22 mouse cellular contexts compared by ENCODE assay signal in the genomic region with DNA sequence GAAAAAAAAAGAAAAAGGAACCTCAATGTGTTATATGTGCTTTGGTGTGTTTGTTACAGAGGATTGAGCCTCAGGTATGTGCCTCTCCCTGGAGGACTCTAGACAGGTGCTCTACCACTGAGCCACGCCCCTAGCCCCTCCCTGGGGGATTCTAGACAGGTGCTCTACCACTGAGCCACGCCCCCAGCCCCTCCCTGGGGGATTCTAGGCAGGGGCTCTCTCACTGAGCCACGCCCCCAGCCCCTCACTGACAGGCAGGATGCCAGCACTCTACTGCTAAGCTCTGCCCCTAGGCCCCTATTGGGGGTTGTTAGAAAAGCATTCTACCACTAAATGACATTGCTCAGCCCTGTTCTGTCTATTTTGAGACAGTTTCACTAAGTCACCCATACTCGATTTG. TPM values are rescaled to one million over a fixed set of nuclear protein-coding genes. Genes with fewer than 3 reads are reported as not detected.
DNase-seq lines count a peak whose midpoint lies in the region; ATAC-seq and TF ChIP-seq lines count a peak whose summit lies in the region.
"Had no signal": no experiment of that assay in that cellular context is flagged by ENCODE, and none has a peak within 500 bp of the region (broad histone marks: within the 10 kb centered on the region; RNA-seq: fewer than 3 reads in every experiment).

No protein-coding gene starts in this region.

- H3K36me3 ChIP-seq in embryonic facial prominence, embryonic 14.5 days (ENCODE audit: control insufficient read depth, insufficient read depth, low read length), result no peaks in the 10 kb centered on the region
- no peaks in the 10 kb centered on the region for H3K36me3 ChIP-seq in embryonic facial prominence, embryonic 10.5 days (replicated peaks)
- no peaks in the 10 kb centered on the region for H3K36me3 ChIP-seq in intestine, embryonic 15.5 days
- H3K36me3 ChIP-seq in intestine, postnatal 0 days (ENCODE audit: control insufficient read depth, insufficient read depth), result no peaks in the 10 kb centered on the region
- no peaks in the 10 kb centered on the region for H3K36me3 ChIP-seq in liver, adult 2 months (ENCODE audit: control insufficient read depth, insufficient read depth, low read length)
- H3K36me3 ChIP-seq in liver, embryonic 11.5 days (ENCODE audit: control insufficient read depth, insufficient read depth, low read length), result no peaks in the 10 kb centered on the region
- H3K36me3 ChIP-seq: embryonic facial prominence, embryonic 12.5 days; forebrain, embryonic 15.5 days; limb, embryonic 12.5 days; liver, embryonic 13.5 days; lung, embryonic 15.5 days had no signal

- no peaks in the 10 kb centered on the region for H3K9me3 ChIP-seq in embryonic facial prominence, embryonic 14.5 days (ENCODE audit: control insufficient read depth, low read length)
- no peaks in the 10 kb centered on the region for H3K9me3 ChIP-seq in embryonic facial prominence, embryonic 10.5 days
- H3K9me3 ChIP-seq in intestine, embryonic 15.5 days, result no peaks in the 10 kb centered on the region
- H3K9me3 ChIP-seq in intestine, postnatal 0 days (ENCODE audit: control insufficient read depth), result no peaks in the 10 kb centered on the region
- H3K9me3 ChIP-seq in liver, embryonic 11.5 days (ENCODE audit: control insufficient read depth, low read length), result no peaks in the 10 kb centered on the region
- H3K9me3 ChIP-seq: embryonic facial prominence, embryonic 12.5 days; forebrain, embryonic 15.5 days; limb, embryonic 12.5 days; liver, embryonic 13.5 days; lung, embryonic 15.5 days had no signal

- TF ChIP-seq CTCF in intestine, postnatal 0 days (IDR thresholded peaks at IDR 0.05; ENCODE audit: low read depth), result no peak
- TF ChIP-seq CTCF in liver, adult 2 months (IDR thresholded peaks at IDR 0.05; ENCODE audit: low read depth, low read length), result no peak

- no peak overlapping the region for H3K27ac ChIP-seq in embryonic facial prominence, embryonic 14.5 days (replicated peaks; ENCODE audit: low read depth, low read length)
- H3K27ac ChIP-seq in embryonic facial prominence, embryonic 10.5 days (replicated peaks), result no peak overlapping the region
- 0 out of 2 replicates have a peak overlapping the region, but pooled peaks have one; percentile 22 for H3K27ac ChIP-seq in intestine, embryonic 15.5 days
- no peak overlapping the region for H3K27ac ChIP-seq in intestine, postnatal 0 days (ENCODE audit: low read depth, low read length)
- peak overlapping the region; percentile 68; the same call in 1 of the 2 replicates for H3K27ac ChIP-seq in liver, adult 2 months (replicated peaks; ENCODE audit: insufficient read depth, low read depth, low read length)
- no peak overlapping the region for H3K27ac ChIP-seq in liver, embryonic 11.5 days (ENCODE audit: low read depth, low read length)
- H3K27ac ChIP-seq: forebrain, embryonic 15.5 days; heart, adult 2 months; layer of hippocampus, adult 2 months; limb, embryonic 12.5 days; liver, embryonic 13.5 days; lung, embryonic 15.5 days; macrophage had no signal

- DNase-seq in embryonic facial prominence, embryonic 14.5 days (ENCODE audit: low spot score), result peak; percentile 34
- no peak for DNase-seq in embryonic facial prominence, embryonic 10.5 days (ENCODE audit: low spot score)
- no peak for DNase-seq in liver, adult 2 months (ENCODE audit: extremely low read depth, low read depth, low spot score)
- DNase-seq in liver, embryonic 11.5 days (ENCODE audit: low spot score), result no peak
- DNase-seq in R1 (ENCODE audit: low read depth, low spot score), result peak; percentile 30
- DNase-seq in layer of hippocampus, adult 11-12 months (ENCODE audit: low spot score), result no peak
- DNase-seq: cerebellum, adult 18-20 months; cerebellum, postnatal 14 days; layer of hippocampus, postnatal 36 days; liver, embryonic 13.5 days; thymus, postnatal 14 days had no signal

- no peaks in the 10 kb centered on the region for H3K27me3 ChIP-seq in embryonic facial prominence, embryonic 14.5 days (replicated peaks; ENCODE audit: control insufficient read depth, insufficient read depth, low read length)
- H3K27me3 ChIP-seq in embryonic facial prominence, embryonic 10.5 days (replicated peaks; ENCODE audit: low read depth, poor library complexity, severe bottlenecking), result no peaks in the 10 kb centered on the region; the same call in 1 of the 2 replicates
- H3K27me3 ChIP-seq in intestine, embryonic 15.5 days (replicated peaks), result no peaks in the 10 kb centered on the region
- no peaks in the 10 kb centered on the region for H3K27me3 ChIP-seq in intestine, postnatal 0 days (replicated peaks; ENCODE audit: control insufficient read depth, insufficient read depth, low read length)
- no peaks in the 10 kb centered on the region for H3K27me3 ChIP-seq in liver, adult 2 months (ENCODE audit: control insufficient read depth, insufficient read depth, low read length)
- no peaks in the 10 kb centered on the region for H3K27me3 ChIP-seq in liver, embryonic 11.5 days (replicated peaks; ENCODE audit: control insufficient read depth, insufficient read depth, low read length)
- H3K27me3 ChIP-seq: embryonic facial prominence, embryonic 12.5 days; forebrain, embryonic 15.5 days; limb, embryonic 12.5 days; liver, embryonic 13.5 days had no signal

- H3K4me1 ChIP-seq in embryonic facial prominence, embryonic 14.5 days (ENCODE audit: control insufficient read depth, insufficient read depth, low read length), result peaks cover 15% of the 10 kb centered on the region; the same call in 1 of the 2 replicates
- peaks cover 60% of the 10 kb centered on the region for H3K4me1 ChIP-seq in embryonic facial prominence, embryonic 10.5 days
- peaks cover 12% of the 10 kb centered on the region for H3K4me1 ChIP-seq in intestine, embryonic 15.5 days (replicated peaks)
- peaks cover 9% of the 10 kb centered on the region for H3K4me1 ChIP-seq in intestine, postnatal 0 days (replicated peaks; ENCODE audit: control insufficient read depth, insufficient read depth, low read length)
- H3K4me1 ChIP-seq in liver, adult 2 months (ENCODE audit: control insufficient read depth, insufficient read depth, low read length), result peaks cover 9% of the 10 kb centered on the region
- H3K4me1 ChIP-seq in liver, embryonic 11.5 days (replicated peaks; ENCODE audit: control insufficient read depth, insufficient read depth, low read length), result peaks cover 7% of the 10 kb centered on the region

- no peak for TF ChIP-seq POLR2A in liver, adult 2 months (IDR thresholded peaks at IDR 0.05; ENCODE audit: extremely low read depth, insufficient read depth, low read length)

- H3K4me2 ChIP-seq in embryonic facial prominence, embryonic 14.5 days (ENCODE audit: low read depth, low read length), result no peak overlapping the region
- H3K4me2 ChIP-seq in intestine, embryonic 15.5 days (replicated peaks), result no peak overlapping the region
- H3K4me2 ChIP-seq in intestine, postnatal 0 days (replicated peaks; ENCODE audit: low read depth), result no peak overlapping the region
- H3K4me2 ChIP-seq in liver, embryonic 11.5 days, result no peak overlapping the region
- H3K4me2 ChIP-seq: embryonic facial prominence, embryonic 12.5 days; forebrain, embryonic 15.5 days; limb, embryonic 12.5 days; liver, embryonic 13.5 days; lung, embryonic 15.5 days had no signal

- no peak overlapping the region for H3K9ac ChIP-seq in embryonic facial prominence, embryonic 14.5 days (ENCODE audit: low read depth, low read length)
- no peak overlapping the region for H3K9ac ChIP-seq in intestine, embryonic 15.5 days
- H3K9ac ChIP-seq in intestine, postnatal 0 days (ENCODE audit: low read depth, low read length), result no peak overlapping the region
- no peak overlapping the region for H3K9ac ChIP-seq in liver, adult 2 months (ENCODE audit: low read depth, low read length)
- no peak overlapping the region for H3K9ac ChIP-seq in liver, embryonic 11.5 days (ENCODE audit: low read depth, low read length)
- H3K9ac ChIP-seq: embryonic facial prominence, embryonic 12.5 days; forebrain, embryonic 15.5 days; limb, embryonic 12.5 days; liver, embryonic 13.5 days; lung, embryonic 15.5 days had no signal

- ATAC-seq in embryonic facial prominence, embryonic 14.5 days (ENCODE audit: low read depth), result no peak
- no peak for ATAC-seq in intestine, embryonic 15.5 days
- ATAC-seq in intestine, postnatal 0 days, result no peak
- no peak for ATAC-seq in liver, embryonic 11.5 days (replicated peaks; ENCODE audit: low FRiP score)
- ATAC-seq: forebrain, embryonic 15.5 days; hindbrain, embryonic 16.5 days had no signal

- WGBS in embryonic facial prominence, embryonic 14.5 days, result 54% methylated on average over 4 of the region's 4 CpGs
- 64% methylated on average over 4 of the region's 4 CpGs for WGBS in embryonic facial prominence, embryonic 10.5 days
- 64% methylated on average over 4 of the region's 4 CpGs for WGBS in intestine, embryonic 15.5 days
- WGBS in intestine, postnatal 0 days, result 63% methylated on average over 4 of the region's 4 CpGs
- WGBS in liver, adult 2 months, result 78% methylated on average over 4 of the region's 4 CpGs
- 78% methylated on average over 4 of the region's 4 CpGs for WGBS in liver, embryonic 11.5 days

- no peak overlapping the region for H3K4me3 ChIP-seq in embryonic facial prominence, embryonic 14.5 days (ENCODE audit: low read depth, low read length)
- H3K4me3 ChIP-seq in embryonic facial prominence, embryonic 10.5 days, result no peak overlapping the region
- H3K4me3 ChIP-seq in intestine, embryonic 15.5 days (replicated peaks), result no peak overlapping the region
- H3K4me3 ChIP-seq in intestine, postnatal 0 days (ENCODE audit: low read depth, low read length), result no peak overlapping the region
- no peak overlapping the region for H3K4me3 ChIP-seq in liver, adult 2 months (ENCODE audit: insufficient read depth, low read depth, low read length)
- no peak overlapping the region for H3K4me3 ChIP-seq in liver, embryonic 11.5 days (ENCODE audit: low read depth, low read length)
- H3K4me3 ChIP-seq: embryonic facial prominence, embryonic 12.5 days; erythroblast, embryonic 14.5 days; forebrain, embryonic 15.5 days; heart, adult 2 months; layer of hippocampus, adult 2 months; limb, embryonic 12.5 days; liver, embryonic 13.5 days; lung, embryonic 15.5 days had no signal

- no peaks in the 10 kb centered on the region; the same call in 1 of the 2 replicates for H3K79me2 ChIP-seq in liver, adult 2 months (ENCODE audit: control insufficient read depth, insufficient read depth, low read length)

RNA-seq across cellular contexts. Expression of a gene that starts 2.7 kb away (rescaled TPM):
- polyA plus RNA-seq in embryonic facial prominence, embryonic 14.5 days (2014; fragmentation: Nextera tagmentation; extraction: Ambion mirVana), result 61.8 and 61.9 TPM in 2 replicates
- 97.3 and 103 TPM in 2 replicates for polyA plus RNA-seq in embryonic facial prominence, embryonic 10.5 days (2016; fragmentation: Nextera tagmentation; extraction: Ambion mirVana)
- polyA plus RNA-seq in intestine, embryonic 15.5 days (2015; fragmentation: Nextera tagmentation; extraction: Ambion mirVana), result 86.0 TPM in 2 replicates
- polyA plus RNA-seq in intestine, postnatal 0 days (2015; fragmentation: Nextera tagmentation; extraction: Ambion mirVana), result 82.3 and 91.7 TPM in 2 replicates
- total RNA-seq in liver, adult 2 months (2014; rRNA removed), result 284 and 345 TPM in 2 replicates
- 211 and 254 TPM in 2 replicates for polyA plus RNA-seq in liver, adult 2 months (2012; rRNA removed)
- 48.1 and 49.3 TPM in 2 replicates for polyA plus RNA-seq in liver, embryonic 11.5 days (2014; fragmentation: Nextera tagmentation; extraction: Ambion mirVana)

RNA-seq across cellular contexts. Expression of a gene that starts 40.1 kb away (rescaled TPM):
- polyA plus RNA-seq in embryonic facial prominence, embryonic 14.5 days (2014; fragmentation: Nextera tagmentation; extraction: Ambion mirVana), result 37.1 and 44.2 TPM in 2 replicates
- 52.6 and 59.7 TPM in 2 replicates for polyA plus RNA-seq in embryonic facial prominence, embryonic 10.5 days (2016; fragmentation: Nextera tagmentation; extraction: Ambion mirVana)
- 33.9 and 42.3 TPM in 2 replicates for polyA plus RNA-seq in intestine, embryonic 15.5 days (2015; fragmentation: Nextera tagmentation; extraction: Ambion mirVana)
- 27.9 and 28.5 TPM in 2 replicates for polyA plus RNA-seq in intestine, postnatal 0 days (2015; fragmentation: Nextera tagmentation; extraction: Ambion mirVana)
- 8.5 and 9.7 TPM in 2 replicates for total RNA-seq in liver, adult 2 months (2014; rRNA removed)
- polyA plus RNA-seq in liver, adult 2 months (2012; rRNA removed), result 17.0 and 20.9 TPM in 2 replicates
- 25.0 and 27.8 TPM in 2 replicates for polyA plus RNA-seq in liver, embryonic 11.5 days (2014; fragmentation: Nextera tagmentation; extraction: Ambion mirVana)

Comparison
In these comparisons a context has a peak if more than half of its experiments do, and no peak if none do; other contexts are left out.
1. DNase-seq: peak in embryonic facial prominence, embryonic 14.5 days (single experiment) and R1 (single experiment); none in embryonic facial prominence, embryonic 10.5 days (single experiment), liver, adult 2 months (single experiment), liver, embryonic 11.5 days (single experiment) and layer of hippocampus, adult 11-12 months (single experiment).
2. H3K27ac ChIP-seq: peak in intestine, embryonic 15.5 days (single experiment) and liver, adult 2 months (single experiment); none in embryonic facial prominence, embryonic 14.5 days (single experiment), embryonic facial prominence, embryonic 10.5 days (single experiment), intestine, postnatal 0 days (single experiment) and liver, embryonic 11.5 days (single experiment).